Mouse (Mus musculus): ENCODE results near the gene Spata33.

The Spata33 gene

DNA sequence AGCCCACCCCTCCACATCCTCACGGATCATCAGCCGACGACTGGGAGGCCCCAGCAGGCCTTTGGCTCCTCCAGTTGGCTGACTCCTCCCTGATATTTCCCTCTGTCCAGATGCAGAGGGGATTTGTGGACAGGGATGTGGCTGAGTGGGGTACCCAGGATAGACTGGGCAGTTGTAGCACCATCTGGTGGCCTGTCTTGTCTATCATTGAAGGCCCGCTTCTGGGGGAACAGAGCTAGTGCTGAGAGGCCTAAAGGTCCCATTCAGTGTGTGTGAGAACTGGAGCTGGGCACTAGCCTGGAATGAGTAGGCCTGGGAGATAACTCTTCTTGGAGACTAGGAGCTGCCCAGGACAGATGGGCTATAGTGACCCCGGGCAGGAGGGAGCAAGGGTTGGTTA is 19.1 kb downstream of the Spata33 start:
- no peak for ATAC-seq (ENCODE audit: insufficient number of reproducible peaks, low FRiP score, low TSS enrichment)

GRCm38 (mm10) chr8:123232553-123232952 is 19.9 kb downstream of the Spata33 start:
- ATAC-seq (ENCODE audit: insufficient number of reproducible peaks, low FRiP score, low TSS enrichment): no peak

- ATAC-seq (ENCODE audit: insufficient number of reproducible peaks, low FRiP score, low TSS enrichment): no peak
Observed at GRCm38 (mm10) chr8:123233300-123233699, 20.7 kb downstream of the Spata33 start.

DNA sequence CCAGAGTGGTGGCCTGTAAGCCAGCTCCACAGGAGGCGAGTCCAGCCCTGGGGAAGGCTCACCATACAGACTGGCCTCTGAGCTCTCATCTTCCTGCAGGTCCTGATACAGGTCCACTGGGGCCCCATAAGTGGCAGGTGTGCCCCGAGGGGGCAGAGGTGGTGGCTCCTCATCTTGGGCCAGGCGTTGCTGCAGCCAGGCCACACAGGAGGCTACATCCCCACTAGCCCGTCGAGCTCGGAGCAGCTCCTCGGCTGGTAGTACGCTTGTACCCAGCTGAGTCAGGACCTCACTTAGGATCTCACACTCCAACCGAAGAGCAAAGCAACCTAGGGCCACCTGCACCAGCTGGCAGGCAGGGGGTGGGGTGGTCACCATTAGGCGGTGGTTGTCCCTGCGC is 21.1 kb downstream of the Spata33 start:
- no peak for ATAC-seq (ENCODE audit: insufficient number of reproducible peaks, low FRiP score, low TSS enrichment)

GRCm38 (mm10) chr8:123234918-123235519 is 22.4 kb downstream of the Spata33 start:
- 0 out of 2 replicates have a peak, but pooled peaks have one; percentile 8 for ATAC-seq (ENCODE audit: insufficient number of reproducible peaks, low FRiP score, low TSS enrichment)

DNA sequence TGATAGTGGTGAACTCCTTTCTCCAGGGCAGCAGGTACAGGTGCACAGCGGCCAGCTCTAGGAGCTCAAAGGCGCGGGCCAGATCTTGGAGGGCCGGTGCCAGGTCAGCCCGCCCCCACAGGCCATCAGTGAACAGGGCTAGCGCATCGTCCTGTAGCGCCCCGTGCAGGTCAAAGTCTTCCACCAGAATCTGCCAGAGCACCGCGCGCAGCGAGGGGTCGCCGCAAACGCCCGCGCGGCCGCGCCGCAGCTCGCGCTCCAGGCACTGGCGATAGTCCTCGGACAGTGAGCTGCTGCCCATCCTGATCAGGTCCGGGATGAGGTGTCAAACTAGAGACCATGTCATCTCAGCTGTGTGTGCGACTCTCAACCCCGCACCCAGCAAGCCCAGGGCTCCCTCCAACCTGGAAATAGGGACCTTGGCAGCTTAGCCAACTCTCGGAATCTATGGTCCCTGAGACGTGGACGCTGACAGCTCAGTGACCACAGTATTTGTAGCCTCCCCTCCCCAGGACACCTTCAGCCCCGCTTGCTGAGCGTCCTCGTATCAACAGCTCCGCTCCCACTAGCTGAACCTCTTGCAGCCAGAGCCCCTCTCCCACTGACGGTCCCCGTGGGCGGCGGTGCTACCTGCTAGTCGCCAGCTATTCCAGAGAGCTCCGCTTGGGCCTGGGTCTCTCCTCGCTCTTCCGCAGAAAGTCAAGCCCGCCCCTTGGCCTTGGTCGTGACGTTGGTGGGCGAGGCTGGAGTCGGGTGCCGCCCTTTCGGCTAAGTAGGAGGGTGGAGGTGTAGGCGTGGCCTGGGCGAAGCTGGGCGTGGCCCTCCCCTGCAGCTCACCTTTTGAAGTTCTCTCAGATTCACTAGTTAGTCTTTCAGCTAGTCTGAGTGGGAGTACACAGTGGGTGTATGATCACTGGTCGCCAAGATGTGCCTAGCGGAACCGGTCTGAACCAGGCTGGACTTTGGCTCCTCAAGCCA is 23.2 kb downstream of the Spata33 start, which contains the start of gene Spata2l:
TSS of gene Spata2l (minus strand) at position 714 of the 978 bp plus-strand sequence.
- ATAC-seq (ENCODE audit: insufficient number of reproducible peaks, low FRiP score, low TSS enrichment): peak; percentile 73

DNA sequence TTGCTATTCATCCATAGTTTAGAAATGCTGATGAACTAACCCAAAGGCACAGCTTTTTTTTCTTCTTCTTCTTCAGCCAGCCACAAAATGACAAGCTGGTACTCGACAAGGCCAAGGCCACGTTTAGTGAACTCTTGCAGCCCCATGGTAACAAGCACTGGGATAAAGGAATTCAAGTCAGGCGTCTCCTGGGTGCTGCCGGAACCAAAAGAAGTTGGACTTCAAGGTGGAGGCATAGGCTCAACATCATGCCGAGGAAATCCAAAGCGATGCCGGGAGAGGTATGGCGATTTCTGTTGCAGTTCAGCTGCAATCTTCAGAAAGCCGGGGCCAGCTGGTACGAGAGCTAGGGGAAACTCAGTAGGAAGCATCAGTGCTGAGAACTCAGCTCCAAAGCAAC is 26.8 kb downstream of the Spata33 start:
- no peak for ATAC-seq (ENCODE audit: insufficient number of reproducible peaks, low FRiP score, low TSS enrichment)

- no peak for ATAC-seq (ENCODE audit: insufficient number of reproducible peaks, low FRiP score, low TSS enrichment)
Observed at GRCm38 (mm10) chr8:123242107-123242923, 29.7 kb downstream of the Spata33 start.

DNA sequence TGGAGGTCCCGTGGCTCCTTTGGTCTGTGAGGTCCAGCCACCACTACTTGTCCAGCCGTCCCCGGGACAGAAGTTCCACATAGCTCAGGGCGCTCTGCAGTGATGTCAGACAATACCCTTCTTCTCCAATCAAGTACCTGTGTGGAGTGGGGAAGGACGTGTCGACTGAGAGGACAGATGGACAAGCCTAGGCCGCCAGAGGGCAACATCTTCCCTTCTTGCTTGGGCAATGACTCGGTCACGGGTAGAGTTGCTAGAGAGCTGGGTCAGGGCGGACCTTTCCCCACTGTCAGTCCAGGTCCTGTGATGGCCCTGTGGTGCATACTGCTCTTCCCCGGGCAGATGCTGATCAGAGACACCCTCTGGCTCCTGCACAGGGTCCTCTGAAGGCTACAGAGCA is 30.4 kb downstream of the Spata33 start:
- ATAC-seq (ENCODE audit: insufficient number of reproducible peaks, low FRiP score, low TSS enrichment): no peak

DNA sequence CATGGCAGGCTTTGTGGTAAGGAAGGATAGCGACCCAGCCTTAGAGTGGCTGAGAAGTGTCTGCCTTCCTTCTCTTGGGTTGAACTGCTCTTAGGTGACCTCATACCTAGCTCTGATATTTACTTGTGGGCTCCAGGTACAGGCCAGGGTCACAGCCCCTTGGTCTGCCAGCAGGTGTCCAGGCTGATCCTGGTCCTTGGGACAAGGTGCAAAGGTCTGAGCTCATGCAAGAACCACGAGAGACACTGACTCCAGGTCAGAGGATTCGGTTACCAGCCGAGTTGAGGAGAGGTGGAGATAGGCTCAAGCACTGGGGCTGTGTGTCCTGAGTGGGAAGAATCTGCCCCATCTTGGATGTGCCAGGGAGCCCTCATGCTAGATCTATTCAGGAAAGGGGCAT is 31.8 kb downstream of the Spata33 start:
- ATAC-seq (ENCODE audit: insufficient number of reproducible peaks, low FRiP score, low TSS enrichment): no peak

GRCm38 (mm10) chr8:123245543-123245942 is 32.9 kb downstream of the Spata33 start:
- ATAC-seq (ENCODE audit: insufficient number of reproducible peaks, low FRiP score, low TSS enrichment): no peak

DNA sequence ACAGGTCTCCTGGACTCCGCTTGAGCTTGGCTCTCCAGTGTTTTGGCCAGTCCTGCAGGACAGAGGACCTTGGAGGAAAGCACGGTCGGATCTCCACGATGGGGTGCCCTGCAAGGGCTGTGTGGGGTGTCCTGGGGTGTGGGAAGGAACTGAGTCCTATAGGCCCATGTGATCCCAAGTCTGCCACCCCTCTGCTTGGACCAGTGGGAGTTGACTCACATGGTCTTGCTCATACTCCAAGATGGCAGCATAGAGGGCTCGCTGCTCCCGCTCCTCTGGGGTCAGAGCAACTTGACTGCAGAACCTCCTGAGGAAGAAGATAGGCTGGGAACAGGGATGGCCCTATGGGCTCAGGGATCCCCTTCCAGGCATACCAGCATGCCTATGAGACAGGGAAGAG is 35.1 kb downstream of the Spata33 start:
- no peak for ATAC-seq (ENCODE audit: insufficient number of reproducible peaks, low FRiP score, low TSS enrichment)

- no peak for ATAC-seq (ENCODE audit: insufficient number of reproducible peaks, low FRiP score, low TSS enrichment)
Observed at GRCm38 (mm10) chr8:123248596-123248995, 36.0 kb downstream of the Spata33 start.

DNA sequence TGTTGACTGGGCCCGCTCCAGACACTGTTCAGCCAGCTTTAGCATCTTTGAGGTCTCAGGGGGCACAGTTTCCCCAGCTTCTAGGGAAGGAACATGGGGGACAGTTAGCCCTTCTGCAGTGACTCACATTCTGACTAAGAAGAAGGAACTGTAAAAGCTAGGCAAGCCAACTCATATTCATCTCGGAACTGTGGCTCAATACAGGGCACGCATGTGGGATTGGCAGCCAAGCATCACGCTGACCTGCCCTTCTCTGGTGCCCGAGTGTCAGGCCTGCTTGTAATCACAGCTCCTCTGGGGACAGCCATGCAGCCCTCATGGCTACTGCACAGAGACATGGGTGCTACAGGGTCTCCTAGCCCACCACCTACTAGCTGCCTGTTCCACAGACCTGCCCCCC is 38.3 kb downstream of the Spata33 start:
- no peak for ATAC-seq (ENCODE audit: insufficient number of reproducible peaks, low FRiP score, low TSS enrichment)

DNA sequence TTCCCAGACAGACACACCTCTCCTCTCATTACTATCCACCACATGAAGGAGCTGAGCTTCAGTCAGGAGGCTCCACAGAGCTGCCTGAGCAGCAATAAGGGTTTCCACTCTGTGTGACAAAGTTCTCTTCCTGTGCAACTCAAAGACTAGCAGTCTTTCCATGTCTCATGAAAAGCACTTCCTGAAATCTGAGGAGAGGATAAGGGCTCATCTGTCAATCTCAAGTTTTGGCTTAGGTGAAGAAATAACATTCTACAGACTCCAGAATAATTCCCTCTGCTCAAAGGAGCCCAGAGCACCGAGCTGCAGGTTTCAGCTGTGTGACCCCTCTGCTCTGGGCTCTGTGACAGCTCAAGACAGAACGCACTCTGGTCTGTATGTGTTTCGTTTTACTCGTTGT is 40.3 kb downstream of the Spata33 start:
- no peak for ATAC-seq (ENCODE audit: insufficient number of reproducible peaks, low FRiP score, low TSS enrichment)

- ATAC-seq (ENCODE audit: insufficient number of reproducible peaks, low FRiP score, low TSS enrichment): no peak; the same call in 1 of the 2 replicates
Observed at GRCm38 (mm10) chr8:123253451-123254098, 40.9 kb downstream of the Spata33 start.

DNA sequence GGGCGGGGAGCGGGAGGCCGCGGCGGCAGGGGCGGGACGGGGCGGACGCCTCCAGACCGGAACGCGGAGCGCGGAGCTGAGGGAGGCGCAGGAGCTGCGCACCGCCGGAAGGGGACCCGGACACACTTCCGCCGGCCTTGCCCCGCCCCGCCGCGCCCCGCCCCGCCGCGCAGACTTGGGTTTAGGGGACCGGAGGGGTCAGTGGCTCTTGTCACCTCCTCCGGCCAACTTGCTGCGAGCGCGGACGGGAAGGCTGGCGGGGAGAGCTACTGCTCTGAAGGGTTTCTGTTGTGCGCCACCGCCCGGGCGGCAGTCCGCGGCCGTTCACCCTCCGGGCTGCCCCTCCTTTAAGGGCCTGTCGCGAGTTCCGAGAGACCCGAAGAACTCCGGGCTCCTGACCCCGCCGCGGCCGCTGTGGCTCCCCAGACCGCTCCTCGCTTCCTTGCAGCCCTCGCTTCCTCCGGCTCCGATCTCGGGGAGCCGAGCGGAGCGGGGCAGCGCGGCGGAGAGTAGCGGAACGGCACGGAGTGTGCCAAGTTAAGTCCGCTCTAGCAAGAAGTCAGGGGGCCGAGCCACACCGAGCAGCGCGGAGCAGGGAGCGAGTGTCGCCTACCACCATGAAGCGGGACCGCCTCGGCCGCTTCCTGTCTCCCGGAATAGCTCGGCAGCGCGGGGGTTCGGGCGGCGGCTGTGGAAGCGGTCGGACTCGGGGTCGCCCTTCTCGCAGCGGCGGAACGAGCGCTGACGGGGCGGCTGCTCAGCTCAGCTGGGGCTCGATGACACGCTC is 41.7 kb downstream of the Spata33 start, which contains the start of the genes Zfp276 and Vps9d1:
TSS of gene Zfp276 (plus strand) at position 97 of the 787 bp plus-strand sequence.
TSS of gene Vps9d1 (minus strand) at position 250 of the 787 bp plus-strand sequence.
- peak; percentile 79; the same call in 1 of the 2 replicates for ATAC-seq (ENCODE audit: insufficient number of reproducible peaks, low FRiP score, low TSS enrichment)

DNA sequence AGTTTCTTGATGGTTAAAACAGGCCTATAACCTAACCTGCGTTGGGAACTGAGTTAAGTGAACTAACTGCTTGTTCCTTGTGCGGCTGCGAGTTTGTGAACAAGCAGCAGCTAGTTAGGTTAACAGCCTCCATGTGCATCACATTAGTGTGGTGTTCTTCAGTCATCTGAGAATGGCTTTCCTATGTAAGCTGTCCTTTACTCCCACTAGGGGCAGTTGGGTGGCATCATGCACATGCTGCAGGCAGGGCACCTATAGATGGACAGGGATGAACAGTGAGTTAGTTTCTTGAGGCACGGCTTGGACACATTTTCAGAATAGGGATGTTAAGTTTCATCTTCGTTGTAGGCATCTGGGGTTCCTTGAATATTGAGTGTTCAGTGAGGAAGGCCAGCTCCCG is 42.5 kb downstream of the Spata33 start:
- no peak for ATAC-seq (ENCODE audit: insufficient number of reproducible peaks, low FRiP score, low TSS enrichment)

DNA sequence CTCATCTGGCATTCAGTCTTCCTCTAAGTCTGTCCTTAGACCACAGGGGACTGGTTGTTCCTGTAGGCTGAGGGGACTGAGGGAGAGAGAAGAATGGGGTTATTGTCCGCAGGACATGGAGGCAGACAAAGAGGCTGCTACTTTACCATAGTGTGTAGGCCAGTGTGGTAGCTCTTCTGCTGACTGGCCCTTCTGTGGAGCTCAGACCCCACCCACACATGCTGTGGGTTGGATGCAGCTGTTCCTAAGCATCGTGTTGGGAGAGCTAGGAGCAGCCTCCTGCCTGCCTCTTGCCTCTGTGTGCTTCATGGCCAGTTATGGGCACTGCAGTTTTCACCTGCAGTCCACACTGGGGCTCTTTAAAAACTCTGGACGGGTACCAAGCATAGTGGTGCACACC is 44.5 kb downstream of the Spata33 start:
- ATAC-seq (ENCODE audit: insufficient number of reproducible peaks, low FRiP score, low TSS enrichment): no peak

Data from cerebellum, adult (tissue).